Comparison of ENCODE assay signal across 8 mouse cellular contexts in genomic region chr11:77607538-77608455, GRCm38 (mm10). TPM values are rescaled to one million over a fixed set of nuclear protein-coding genes. Genes with fewer than 3 reads are reported as not detected.
A peak's percentile ranks its signal among the peaks of the same experiment; 100 is the strongest.
DNase-seq lines count a peak whose midpoint lies in the region; ATAC-seq lines count a peak whose summit lies in the region.

Gene Taok1 (minus strand): TSS chr11:77607815.

- H3K27me3 ChIP-seq in heart, embryonic 14.5 days (ENCODE audit: control insufficient read depth, insufficient read depth, low read length): no peaks in the 10 kb centered on the region
- H3K27me3 ChIP-seq in liver, embryonic 13.5 days: no peaks in the 10 kb centered on the region
- H3K27me3 ChIP-seq in stomach, embryonic 16.5 days (ENCODE audit: control insufficient read depth, insufficient read depth, low read length): no peaks in the 10 kb centered on the region

- WGBS in heart, embryonic 14.5 days: 1% methylated on average over 53 of the region's 71 CpGs
- WGBS in liver, embryonic 13.5 days (ENCODE audit: insufficient replicate concordance): 2% methylated on average over 50 of the region's 71 CpGs
- 1% methylated on average over 59 of the region's 71 CpGs for WGBS in stomach, embryonic 16.5 days

- H3K9ac ChIP-seq in heart, embryonic 14.5 days (ENCODE audit: low read length): peak within 1 kb of the TSS; percentile 98
- peak within 1 kb of the TSS; percentile 99 for H3K9ac ChIP-seq in liver, embryonic 13.5 days
- H3K9ac ChIP-seq in stomach, embryonic 16.5 days (ENCODE audit: low read length): peak within 1 kb of the TSS; percentile 100

- H3K27ac ChIP-seq in heart, embryonic 14.5 days (replicated peaks in 1 of 2; ENCODE audit: control insufficient read depth in 1 of 2, insufficient read depth in 1 of 2, low read depth in 2 of 2, low read length in 2 of 2): peak within 1 kb of the TSS; percentile 90 to 94
- peak within 1 kb of the TSS; percentile 94 for H3K27ac ChIP-seq in liver, embryonic 13.5 days
- H3K27ac ChIP-seq in stomach, embryonic 16.5 days (ENCODE audit: low read length): peak within 1 kb of the TSS; percentile 96

- ATAC-seq in CD4-positive, CD25-positive, alpha-beta regulatory T cell, adult 4 months: peak; percentile 92
- peak; percentile 89 for ATAC-seq in heart, embryonic 14.5 days (ENCODE audit: insufficient number of reproducible peaks, insufficient read depth, low FRiP score, low read depth)
- peak; percentile 93 for ATAC-seq in liver, embryonic 13.5 days (ENCODE audit: low read depth)
- ATAC-seq in stomach, embryonic 16.5 days (ENCODE audit: insufficient read depth, low FRiP score): peak; percentile 96

- H3K4me2 ChIP-seq in heart, embryonic 14.5 days (ENCODE audit: low read length): peak within 1 kb of the TSS; percentile 96
- H3K4me2 ChIP-seq in liver, embryonic 13.5 days: peak within 1 kb of the TSS; percentile 94
- peak within 1 kb of the TSS; percentile 74 for H3K4me2 ChIP-seq in stomach, embryonic 16.5 days (ENCODE audit: low read depth, low read length)

- peak; percentile 97 for DNase-seq in c-Kit-negative CD71-positive TER-119-positive erythroid progenitor cells, embryonic 14.5 days (ENCODE audit: low read depth, low spot score)
- peak; percentile 84 for DNase-seq in fibroblast of lung, adult 2 months (ENCODE audit: low read depth)
- peak; percentile 98 for DNase-seq in kidney, postnatal 14 days
- peak; percentile 97 for DNase-seq in liver, embryonic 13.5 days
- DNase-seq in neural tube, embryonic 10.5 days (ENCODE audit: extremely low spot score, low spot score): peak; percentile 96

- H3K9me3 ChIP-seq in heart, embryonic 14.5 days (ENCODE audit: control insufficient read depth, low read length): no peaks in the 10 kb centered on the region
- H3K9me3 ChIP-seq in liver, embryonic 13.5 days (replicated peaks): no peaks in the 10 kb centered on the region
- no peaks in the 10 kb centered on the region for H3K9me3 ChIP-seq in stomach, embryonic 16.5 days (replicated peaks; ENCODE audit: control insufficient read depth, low read length)

- peak within 1 kb of the TSS; percentile 89 to 99 for H3K4me3 ChIP-seq in heart, embryonic 14.5 days (ENCODE audit: control insufficient read depth in 1 of 2, insufficient read depth in 1 of 2, low read depth in 1 of 2, low read length in 2 of 2)
- peak within 1 kb of the TSS; percentile 100 for H3K4me3 ChIP-seq in liver, embryonic 13.5 days (replicated peaks)
- H3K4me3 ChIP-seq in stomach, embryonic 16.5 days (replicated peaks; ENCODE audit: low read length): peak within 1 kb of the TSS; percentile 100

- H3K36me3 ChIP-seq in heart, embryonic 14.5 days (ENCODE audit: control insufficient read depth, insufficient read depth, low read length): peaks cover 6% of the 10 kb centered on the region; the same call in 1 of the 2 replicates
- 0 out of 2 replicates have a peak, but pooled peaks cover 2% of the 10 kb centered on the region for H3K36me3 ChIP-seq in liver, embryonic 13.5 days
- H3K36me3 ChIP-seq in stomach, embryonic 16.5 days (ENCODE audit: control insufficient read depth, insufficient read depth, low read length): no peaks in the 10 kb centered on the region

- H3K4me1 ChIP-seq in heart, embryonic 14.5 days (ENCODE audit: control insufficient read depth in 2 of 2, insufficient read depth in 2 of 2, low read length in 2 of 2): peaks cover 0 to 19% of the 10 kb centered on the region in 2 experiments; a peak in 2 of 4 replicates
- peaks cover 35% of the 10 kb centered on the region for H3K4me1 ChIP-seq in liver, embryonic 13.5 days (replicated peaks)
- H3K4me1 ChIP-seq in stomach, embryonic 16.5 days (ENCODE audit: control insufficient read depth, insufficient read depth, low read length): peaks cover 11% of the 10 kb centered on the region

RNA-seq across cellular contexts. Expression of gene Taok1, which starts in this region (rescaled TPM):
- polyA plus RNA-seq in CD4-positive, CD25-positive, alpha-beta regulatory T cell, adult 4 months (2017; shearing (Covaris generic)): 10 to 100 TPM; 17.3 to 23.1 TPM
- polyA plus RNA-seq in heart, embryonic 14.5 days (2014; fragmentation: Nextera tagmentation; extraction: Ambion mirVana): 20.4 and 20.8 TPM in 2 replicates
- polyA plus RNA-seq in liver, embryonic 13.5 days (2015; fragmentation: Nextera tagmentation; extraction: Ambion mirVana): 4.7 and 6.0 TPM in 2 replicates
- polyA plus RNA-seq in stomach, embryonic 16.5 days (2015; fragmentation: Nextera tagmentation; extraction: Ambion mirVana): 11.5 and 12.1 TPM in 2 replicates

Comparison
In these comparisons a context has a peak if more than half of its experiments do, and no peak if none do; other contexts are left out.
1. Peak in every context shown above with its lines: DNase-seq, ATAC-seq, H3K4me3 ChIP-seq and H3K27ac ChIP-seq.